Mouse (Mus musculus) spleen, adult 18-20 months (tissue): ENCODE data around the gene Naa35.
"Not testable (repeated sequence)": the region's sequence is repeated elsewhere in the genome, so short reads cannot be mapped to it uniquely, and the experiment has no call there.

Experiments used
- DNase-seq, 2 experiments: peaks; one replicate each; pipeline ENCODE4 v3.0.0; 2022; ENCODE audit warnings: mixed read lengths in 2 of 2

Gene Naa35

DNA sequence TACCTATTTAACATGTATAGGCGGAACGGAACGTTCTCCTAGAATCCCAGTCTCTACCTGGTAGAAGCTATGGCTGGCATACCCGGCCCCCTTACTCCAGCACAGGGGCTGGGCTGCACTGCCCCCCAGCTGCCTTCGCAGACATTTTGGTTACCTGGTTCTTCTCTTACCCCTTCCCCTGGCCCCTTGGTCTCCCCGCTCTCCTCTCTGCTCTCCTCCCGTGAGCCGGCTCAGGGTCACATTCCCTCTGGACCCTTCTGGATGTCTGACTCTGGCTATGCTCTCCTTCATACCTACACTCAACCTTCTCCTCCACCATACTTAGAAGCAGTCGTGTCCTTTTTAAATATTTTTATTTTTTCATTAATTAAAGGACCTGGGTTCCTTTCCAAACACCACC is 578 bp upstream of the Naa35 start:
- DNase-seq = peak; percentile 23 to 24

GRCm38 (mm10) chr13:59585648-59586005 is 568 bp downstream of the Naa35 start:
- DNase-seq = no peak

GRCm38 (mm10) chr13:59587201-59587600 is 2.1 kb downstream of the Naa35 start:
- no peak for DNase-seq

GRCm38 (mm10) chr13:59589672-59590071 is 4.6 kb downstream of the Naa35 start:
- DNase-seq = no peak

GRCm38 (mm10) chr13:59590691-59591090 is 5.6 kb downstream of the Naa35 start:
- DNase-seq = no peak

- not testable (repeated sequence) for DNase-seq
Measured at GRCm38 (mm10) chr13:59592058-59592457, 7.0 kb downstream of the Naa35 start.

DNA sequence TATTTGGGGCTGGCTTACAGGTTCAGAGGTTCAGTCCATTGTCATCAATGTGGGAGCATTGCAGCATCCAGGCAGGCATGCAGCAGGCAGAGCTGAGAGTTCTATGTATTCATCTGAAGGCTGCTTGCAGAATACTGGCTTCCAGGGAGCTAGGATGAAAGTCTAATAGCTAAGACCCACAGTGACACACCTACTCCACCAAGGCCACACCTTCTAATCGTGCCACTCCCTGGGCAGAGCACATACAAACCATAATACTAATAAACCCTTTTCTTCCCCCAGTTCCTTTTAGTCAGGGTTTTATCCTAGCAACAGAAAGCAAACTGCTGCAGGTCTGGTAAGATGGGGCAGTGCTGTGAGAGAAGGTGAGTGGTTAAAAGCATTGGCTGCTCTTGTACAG is 7.6 kb downstream of the Naa35 start:
- DNase-seq = no peak

DNA sequence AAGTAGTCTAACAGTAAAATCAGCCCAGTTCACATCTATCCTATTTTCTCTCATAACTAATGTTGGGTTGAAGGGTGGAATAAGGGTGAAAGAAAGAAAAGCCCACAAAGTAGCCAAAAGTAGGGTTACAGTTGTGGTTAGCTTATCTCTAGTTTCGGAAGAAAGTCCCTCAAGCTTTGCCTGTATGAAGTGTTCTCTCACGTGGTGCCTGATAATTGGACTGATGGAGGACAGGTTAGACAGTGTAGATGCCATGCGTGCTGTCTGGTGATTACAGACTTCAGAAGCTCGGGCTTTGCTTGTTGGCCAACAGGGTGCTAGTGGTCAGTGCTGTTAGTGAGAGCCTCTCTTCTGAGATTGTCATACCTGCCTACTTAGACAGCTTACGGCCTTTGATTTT is 18.0 kb downstream of the Naa35 start:
- no peak for DNase-seq

- DNase-seq = no peak
Measured at GRCm38 (mm10) chr13:59604511-59604910, 19.5 kb downstream of the Naa35 start.

DNA sequence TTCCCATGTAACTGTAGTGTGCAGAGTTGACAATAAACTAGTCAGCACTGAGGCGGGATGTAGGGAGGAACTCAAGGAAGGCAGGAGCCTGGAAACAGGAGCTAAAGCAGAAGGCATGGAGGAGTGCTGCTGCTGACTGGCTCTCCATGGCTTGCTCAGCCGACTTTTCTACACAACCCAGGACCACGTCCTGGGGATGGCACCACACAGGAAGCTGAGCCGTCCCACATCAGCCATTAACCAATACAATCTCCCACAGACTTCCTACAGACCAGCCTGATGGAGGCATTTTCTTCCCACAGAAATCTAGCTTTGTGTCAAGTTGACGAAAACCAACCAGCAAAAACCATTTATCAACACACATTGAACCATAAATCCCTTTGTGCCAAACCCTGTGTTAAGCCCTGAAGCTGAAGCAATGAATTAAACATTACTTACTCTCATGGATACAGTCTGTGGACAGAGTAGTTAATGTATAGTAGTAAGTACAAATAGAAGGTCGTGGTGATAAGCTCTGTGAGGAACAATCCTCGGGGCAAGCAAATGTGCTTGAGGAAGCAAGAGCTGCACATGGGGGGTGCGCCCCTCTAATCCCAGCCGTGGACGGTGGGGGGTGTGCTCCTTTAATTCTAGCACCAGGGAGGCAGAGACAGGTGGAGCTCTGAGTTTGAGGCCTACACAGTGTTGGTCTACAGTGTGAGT is 20.3 kb downstream of the Naa35 start:
- DNase-seq = no peak

DNA sequence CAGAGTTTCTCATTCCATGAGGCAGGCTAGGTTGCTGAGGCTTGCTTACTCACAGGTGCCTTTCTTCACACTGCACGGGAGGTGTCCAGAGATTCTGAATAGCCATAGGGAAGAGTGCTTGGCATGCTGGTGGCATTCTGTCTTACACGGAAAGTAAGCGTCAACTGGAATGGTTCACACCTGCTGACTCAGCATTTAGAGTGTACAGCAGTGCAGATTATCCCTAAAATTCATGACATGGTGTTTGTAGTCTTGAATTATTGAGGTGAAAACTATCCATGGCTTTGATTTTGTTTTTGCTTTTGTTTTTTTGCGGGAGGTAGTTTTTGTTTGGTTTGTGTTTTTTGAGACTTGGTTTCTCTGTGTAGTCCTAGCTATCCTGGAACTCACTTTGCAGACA is 24.8 kb downstream of the Naa35 start:
- DNase-seq = no peak

GRCm38 (mm10) chr13:59610437-59610836 is 25.4 kb downstream of the Naa35 start:
- DNase-seq = no peak

- DNase-seq = no peak
Measured at GRCm38 (mm10) chr13:59613868-59614267, 28.8 kb downstream of the Naa35 start.

DNA sequence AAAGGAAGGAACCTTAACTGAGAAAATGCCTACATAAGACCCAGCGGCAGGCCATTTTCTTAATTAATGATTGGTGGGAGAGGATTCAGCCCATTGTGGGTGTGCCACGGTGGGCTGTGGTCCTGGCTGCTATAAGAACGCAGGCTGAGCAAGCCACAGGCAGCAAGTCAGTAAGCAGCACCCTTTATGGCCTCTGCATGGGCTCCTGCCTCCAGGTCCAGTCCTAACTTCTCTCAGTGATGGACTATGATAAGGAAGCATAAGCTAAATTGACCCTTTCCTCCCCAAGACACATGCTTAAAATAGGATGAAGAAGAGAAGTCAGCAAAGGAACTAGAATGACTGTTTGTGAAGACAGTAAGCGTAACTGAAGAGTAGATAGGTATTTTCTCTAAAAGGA is 30.1 kb downstream of the Naa35 start:
- no peak for DNase-seq

- DNase-seq = no peak
Measured at GRCm38 (mm10) chr13:59615554-59615953, 30.5 kb downstream of the Naa35 start.

DNA sequence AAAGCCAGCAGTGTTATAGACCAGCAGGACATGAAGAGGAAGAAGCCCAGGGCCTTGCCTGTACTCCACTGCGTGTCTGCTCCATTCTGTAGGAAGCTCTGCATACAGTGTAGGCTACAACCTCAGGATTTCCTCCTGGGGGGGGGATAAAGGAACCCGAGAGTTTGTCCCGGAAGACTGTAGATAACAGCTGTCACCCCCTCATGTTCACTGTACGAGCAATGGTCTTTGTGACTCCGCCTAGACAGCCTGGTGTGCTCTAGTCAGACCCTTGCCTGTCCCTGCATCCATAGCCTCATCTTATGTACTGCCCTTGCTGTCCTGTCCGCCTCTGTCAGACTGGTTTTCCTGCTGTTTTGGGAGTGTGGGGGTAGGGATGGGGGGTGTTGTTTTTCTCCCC is 33.4 kb downstream of the Naa35 start:
- DNase-seq = no peak

DNA sequence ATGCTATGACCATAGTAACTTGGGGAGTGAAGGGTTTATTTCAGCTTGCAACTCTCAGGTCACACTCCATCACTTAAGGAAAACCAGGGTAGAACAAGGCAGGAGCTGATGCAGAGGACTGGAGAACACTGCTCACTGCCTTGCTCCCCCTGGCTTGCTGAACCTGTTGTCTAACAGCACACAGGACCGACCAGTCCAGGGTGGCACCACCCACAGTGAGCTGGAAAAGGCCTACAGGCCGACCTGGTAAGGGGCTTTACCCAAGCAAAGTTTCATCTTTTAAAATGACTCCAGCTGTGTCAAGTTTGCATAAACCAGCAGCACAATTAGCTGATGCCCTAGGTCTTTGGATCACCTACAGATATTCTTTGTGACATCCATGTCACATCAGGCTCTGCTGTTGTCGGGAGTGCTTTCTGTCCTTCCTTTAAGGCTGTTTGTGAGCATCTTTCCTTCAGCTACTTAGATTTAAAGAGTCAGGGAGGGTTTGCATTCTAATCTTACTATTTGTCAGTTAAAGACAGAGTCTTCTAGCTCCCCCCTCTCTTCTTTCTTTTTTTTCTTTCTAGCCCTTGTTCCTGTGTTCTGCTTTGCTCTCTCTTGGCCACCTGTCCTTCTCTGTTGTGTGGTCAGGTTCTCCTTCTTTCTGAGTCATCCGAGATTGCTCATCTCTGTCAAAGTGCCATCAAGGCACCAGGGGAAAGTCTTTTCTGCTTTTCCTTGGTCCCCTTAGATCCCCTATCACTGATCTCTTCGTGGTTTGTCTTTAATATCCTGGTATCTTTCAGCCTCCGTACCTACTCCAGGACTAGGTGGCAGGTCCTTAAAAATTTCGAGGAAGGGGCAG is 36.8 kb downstream of the Naa35 start:
- no peak for DNase-seq

GRCm38 (mm10) chr13:59624389-59624788 is 39.3 kb downstream of the Naa35 start:
- DNase-seq = no peak

GRCm38 (mm10) chr13:59624903-59625302 is 39.8 kb downstream of the Naa35 start:
- no peak for DNase-seq

DNA sequence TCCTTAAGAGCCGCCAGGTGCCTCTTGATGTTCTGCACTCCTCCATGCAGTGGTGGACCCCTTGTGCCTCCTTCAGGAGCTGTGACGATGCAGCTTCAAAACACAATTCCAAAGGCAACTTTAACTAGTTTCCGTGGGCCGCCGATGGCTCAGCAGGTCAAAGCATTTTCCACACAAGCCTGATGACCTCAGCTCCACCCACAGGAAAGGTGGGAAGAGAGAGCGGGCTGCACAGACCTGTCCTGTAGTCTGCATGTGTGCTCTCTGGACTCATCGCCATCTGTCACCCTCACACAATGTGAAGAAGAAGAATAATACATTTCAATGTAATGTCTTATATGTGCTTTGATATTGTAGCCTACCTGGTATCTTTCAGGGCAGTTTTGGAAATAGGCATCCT is 41.7 kb downstream of the Naa35 start:
- no peak for DNase-seq

GRCm38 (mm10) chr13:59634637-59635036 is 49.6 kb downstream of the Naa35 start:
- no peak for DNase-seq

GRCm38 (mm10) chr13:59637800-59638199 is 52.7 kb downstream of the Naa35 start:
- no peak for DNase-seq

DNA sequence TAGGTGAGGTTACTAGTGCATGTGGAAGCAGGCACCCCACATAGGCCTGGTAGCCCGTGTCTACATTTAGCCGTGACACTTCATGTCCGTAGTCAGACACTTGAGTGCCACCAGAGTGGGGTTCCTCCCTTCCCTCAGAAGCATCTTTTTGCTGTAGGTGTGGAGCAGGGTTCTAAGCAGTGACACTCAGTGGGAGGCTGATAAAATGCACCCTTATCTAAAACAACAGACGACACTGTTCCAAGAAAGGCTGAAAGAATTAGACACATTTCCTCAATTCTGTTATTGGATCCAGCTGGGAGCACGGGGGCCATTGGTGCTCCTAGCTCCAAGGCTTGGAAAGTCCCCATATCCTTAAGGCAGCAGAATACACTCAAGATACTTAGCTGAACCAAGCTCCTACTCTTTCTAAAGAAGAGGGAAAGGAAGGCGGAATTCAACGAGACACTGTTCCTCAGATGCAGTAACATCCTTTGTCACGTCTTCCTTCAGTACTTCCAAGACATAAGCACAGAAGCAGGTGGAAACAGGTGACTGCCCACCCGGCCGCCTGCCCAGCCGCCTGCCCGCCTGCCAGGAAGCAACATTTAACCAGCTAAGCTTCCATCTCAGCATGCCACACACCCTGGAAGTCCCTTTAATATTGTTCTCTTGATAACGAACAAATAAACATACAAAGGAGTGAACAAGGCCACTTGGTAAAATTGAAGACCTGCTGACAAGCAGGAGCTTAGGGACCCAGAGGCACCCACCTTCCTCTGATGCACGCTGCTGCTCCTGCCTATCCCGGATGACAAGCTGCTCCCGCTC is 54.5 kb downstream of the Naa35 start:
- DNase-seq = no peak

GRCm38 (mm10) chr13:59640178-59640440 is 55.0 kb downstream of the Naa35 start:
- no peak for DNase-seq
